Mouse (Mus musculus): Measurements from ENCODE around the gene Mfng.

Gene Mfng

GRCm38 (mm10) chr15:78755966-78756725 is 17.1 kb downstream of the Mfng start:
- DNase-seq (ENCODE audit: low read depth): no peak

GRCm38 (mm10) chr15:78755226-78755625 is 18.0 kb downstream of the Mfng start:
- no peak for DNase-seq (ENCODE audit: low read depth)

- no peak for DNase-seq (ENCODE audit: low read depth)
These were observed 19.1 kb downstream of the Mfng start for GRCm38 (mm10) chr15:78754144-78754543.

DNA sequence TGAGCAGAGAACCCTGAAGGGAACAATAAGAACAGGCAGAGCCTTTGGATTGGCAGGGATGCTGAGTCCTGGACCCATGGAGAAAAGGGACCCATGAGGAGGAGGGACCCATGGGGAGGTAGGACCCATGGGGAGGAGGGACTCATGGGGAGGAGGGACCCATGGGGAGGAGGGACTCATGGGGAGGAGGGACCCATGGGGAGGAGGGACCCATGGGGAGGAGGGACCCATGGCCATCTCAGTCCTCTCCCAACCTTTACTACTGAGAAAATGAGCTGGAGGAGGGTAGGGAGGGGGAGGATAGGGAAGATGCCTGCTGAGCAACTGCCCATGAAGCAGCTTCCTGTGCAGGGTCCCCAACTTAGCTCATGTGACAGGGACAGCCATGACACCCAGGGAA is 20.3 kb downstream of the Mfng start:
- DNase-seq (ENCODE audit: low read depth): no peak

GRCm38 (mm10) chr15:78750608-78751350 is 22.5 kb downstream of the Mfng start:
- no peak for DNase-seq (ENCODE audit: low read depth)

DNA sequence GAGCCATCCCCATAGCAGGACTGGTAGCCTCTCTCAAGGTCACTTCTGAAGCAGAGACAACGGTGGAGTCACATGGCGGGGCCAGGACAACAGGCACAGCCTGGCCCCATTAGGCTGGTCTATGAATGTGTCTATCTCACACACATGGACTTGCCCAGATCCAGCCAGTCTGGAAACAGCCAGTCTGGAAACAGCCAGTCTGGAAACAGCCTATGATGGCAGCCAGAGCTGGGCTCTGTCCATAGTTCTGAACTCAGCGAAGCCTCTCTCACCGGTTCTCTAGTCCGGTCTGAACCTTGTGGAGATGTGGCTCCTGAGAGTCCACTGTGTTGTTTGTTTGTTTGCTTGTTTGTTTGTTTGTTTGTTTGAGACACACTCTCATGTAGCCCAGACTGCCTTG is 23.4 kb downstream of the Mfng start:
- no peak for DNase-seq (ENCODE audit: low read depth)

DNA sequence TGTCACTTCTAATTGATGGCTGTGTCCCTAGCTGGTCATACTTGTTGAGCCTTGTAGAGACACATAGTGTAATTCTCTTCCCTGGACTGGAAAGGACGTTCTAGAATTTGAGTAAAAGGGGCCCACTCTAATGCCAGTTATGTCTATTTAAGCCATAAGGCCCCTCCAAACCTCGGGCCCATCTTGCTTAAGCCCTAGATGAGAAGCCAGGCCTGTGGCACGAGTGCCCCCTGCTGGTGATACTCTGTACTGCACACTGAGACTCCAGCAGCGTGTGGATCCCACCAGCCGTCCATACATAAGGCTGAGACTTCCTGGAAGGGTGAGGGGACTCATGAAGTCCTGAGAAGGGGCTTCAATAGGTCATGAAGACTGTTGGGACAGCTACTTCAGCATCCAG is 29.1 kb downstream of the Mfng start:
- DNase-seq (ENCODE audit: low read depth): peak; percentile 89

DNA sequence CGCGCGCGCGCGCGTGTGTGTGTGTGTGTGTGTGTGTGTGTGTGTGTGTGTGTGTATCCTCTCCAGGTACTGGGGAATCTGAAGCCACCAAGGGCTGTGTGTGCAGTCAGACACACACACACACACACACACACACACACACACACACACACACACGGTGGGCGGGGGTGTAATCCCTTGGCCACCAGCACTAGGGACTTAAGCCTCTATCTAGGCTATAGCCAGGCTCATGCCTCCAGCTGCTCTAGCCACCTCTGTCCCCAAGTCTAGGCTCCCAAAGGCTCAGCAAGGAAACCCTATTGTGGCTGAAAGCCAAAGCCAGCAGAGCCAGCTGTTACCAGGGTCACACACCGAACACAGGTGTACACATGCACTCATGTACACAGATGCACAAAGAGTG is 30.4 kb downstream of the Mfng start:
- no peak for DNase-seq (ENCODE audit: low read depth)

- no peak for DNase-seq (ENCODE audit: low read depth)
These were observed 32.6 kb downstream of the Mfng start for GRCm38 (mm10) chr15:78740662-78741061.

DNA sequence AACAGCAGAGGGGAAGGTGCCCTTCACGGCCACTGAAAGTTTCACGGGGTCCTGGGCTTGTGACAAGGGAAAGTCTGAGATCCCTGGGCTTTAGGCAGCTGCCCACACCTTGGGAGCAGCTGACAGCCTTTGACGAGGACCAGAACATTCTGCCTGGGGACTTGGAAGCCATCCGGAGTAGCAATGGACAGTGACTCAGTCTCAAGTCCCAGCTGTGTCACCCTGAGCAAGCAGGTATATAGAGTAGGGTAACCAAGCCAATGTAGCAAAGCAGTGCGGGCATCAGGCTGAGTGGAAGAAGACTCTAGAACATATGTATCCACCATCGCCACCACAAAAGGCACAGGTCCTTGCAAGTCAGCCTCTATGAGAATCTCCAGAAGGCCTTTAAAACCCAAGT is 36.1 kb downstream of the Mfng start:
- no peak for DNase-seq (ENCODE audit: low read depth)

- DNase-seq (ENCODE audit: low read depth): no peak
These were observed 36.6 kb downstream of the Mfng start for GRCm38 (mm10) chr15:78736681-78737100.

GRCm38 (mm10) chr15:78736181-78736579 is 37.1 kb downstream of the Mfng start:
- no peak for DNase-seq (ENCODE audit: low read depth)

- no peak for DNase-seq (ENCODE audit: low read depth)
These were observed 37.7 kb downstream of the Mfng start for GRCm38 (mm10) chr15:78735431-78736180.

GRCm38 (mm10) chr15:78731830-78732229 is 41.4 kb downstream of the Mfng start:
- DNase-seq (ENCODE audit: low read depth): no peak

GRCm38 (mm10) chr15:78730315-78731049 is 42.8 kb downstream of the Mfng start:
- DNase-seq (ENCODE audit: low read depth): no peak

- peak; percentile 46 for DNase-seq (ENCODE audit: low read depth)
These were observed 46.6 kb downstream of the Mfng start for GRCm38 (mm10) chr15:78726697-78727096.

GRCm38 (mm10) chr15:78720532-78720931 is 52.7 kb downstream of the Mfng start:
- DNase-seq (ENCODE audit: low read depth): no peak

DNA sequence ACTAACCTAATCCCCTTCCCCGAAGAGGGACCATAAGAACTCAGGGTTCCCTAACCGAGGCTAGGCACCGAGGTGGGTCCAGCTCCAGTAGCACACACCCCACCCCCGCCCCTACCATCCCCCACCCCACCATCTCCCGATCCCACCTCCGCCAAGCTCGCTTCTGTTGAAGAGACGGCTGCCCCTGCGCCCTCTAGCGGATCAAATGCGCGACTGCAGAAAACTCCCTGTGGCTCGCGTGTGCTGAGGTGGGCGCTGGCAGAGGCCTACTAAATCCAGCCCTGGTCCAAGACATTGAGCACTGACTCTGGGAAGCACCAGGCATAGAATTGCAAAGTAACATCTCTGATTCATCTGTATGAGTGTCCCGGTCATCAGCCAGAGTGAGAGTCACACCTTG is 53.2 kb downstream of the Mfng start:
- DNase-seq (ENCODE audit: low read depth): peak; percentile 82

DNA sequence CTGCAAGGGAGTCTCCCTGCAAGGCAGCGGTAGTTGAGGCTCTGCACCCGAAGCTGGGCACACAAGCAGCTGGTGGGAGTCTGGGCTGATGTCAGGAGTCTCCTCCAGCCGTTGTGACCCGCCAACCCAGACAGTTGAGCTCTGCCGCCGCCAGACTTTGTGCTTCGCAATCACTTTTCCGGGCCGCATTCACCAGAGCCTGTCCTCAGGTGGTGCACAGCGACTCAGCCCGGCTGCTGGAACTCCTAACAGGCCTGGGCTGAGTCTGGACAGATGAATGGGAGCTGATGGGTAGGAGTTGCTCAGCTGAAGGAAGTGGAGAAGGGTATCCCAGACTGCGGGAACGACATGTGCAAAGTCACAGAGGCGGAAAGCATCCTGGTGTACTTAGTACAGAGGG is 53.9 kb downstream of the Mfng start:
- DNase-seq (ENCODE audit: low read depth): no peak

- DNase-seq (ENCODE audit: low read depth): peak; percentile 38
These were observed 54.7 kb downstream of the Mfng start, which contains the start of gene Elfn2 for GRCm38 (mm10) chr15:78718290-78719250. TSS of gene Elfn2 (minus strand) at chr15:78718771.

DNA sequence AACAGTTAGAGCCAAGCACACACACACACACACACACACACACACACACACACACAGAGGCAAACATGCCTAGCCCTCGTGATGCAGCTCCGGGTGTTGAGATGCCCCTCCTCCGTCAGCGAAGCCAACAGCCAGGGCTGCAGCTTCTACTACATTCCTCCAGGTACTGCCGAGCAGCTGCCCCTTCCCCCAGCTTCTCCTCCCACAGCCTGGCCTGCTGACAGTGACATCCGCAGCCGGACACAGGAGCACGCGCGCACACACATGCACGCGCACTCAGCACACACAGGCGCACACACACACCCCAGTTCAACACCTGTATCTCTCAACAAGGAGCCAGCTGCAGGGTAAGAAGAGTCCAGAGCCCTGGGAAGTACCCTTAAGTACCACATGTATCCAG is 56.3 kb downstream of the Mfng start:
- DNase-seq (ENCODE audit: low read depth): no peak

Data from naive thymus-derived CD4-positive, alpha-beta T cell, adult 2 months (primary cell).